Mouse (Mus musculus) left cerebral cortex, postnatal 10 days (tissue): ENCODE measurements at regions not wholly inside any gene's neighbourhood (a gene's known extent, or its start where the extent isn't known, plus 50 kb on each side); places are given as distances from the start of the nearest gene placed in this dataset.

ENCODE experiments used
- DNase-seq, 2 experiments: peaks; one replicate each; pipeline ENCODE4 v3.0.0; 2021 to 2022; ENCODE audit warnings: low spot score in 2 of 2, mixed read lengths in 1 of 2; ENCODE audit errors: extremely low spot score in 1 of 2
- intact Hi-C: fragments of 180-260 bp; cut with DNase I; formaldehyde crosslinking; loops from one replicate; pipeline ENCODE4 v1.15.1; 2025

GRCm38 (mm10) chr12:32768082-32768743 lies 51.1 kb upstream of the Nampt start:
- intact Hi-C loops, result no loop called here
- DNase-seq, result no peak

GRCm38 (mm10) chr12:32768744-32769535 lies 50.4 kb upstream of the Nampt start:
- intact Hi-C loops, result no loop called here
- DNase-seq, result no peak
